Mouse (Mus musculus): Measurements from ENCODE around the gene Nars2.

Nars2 gene

DNA sequence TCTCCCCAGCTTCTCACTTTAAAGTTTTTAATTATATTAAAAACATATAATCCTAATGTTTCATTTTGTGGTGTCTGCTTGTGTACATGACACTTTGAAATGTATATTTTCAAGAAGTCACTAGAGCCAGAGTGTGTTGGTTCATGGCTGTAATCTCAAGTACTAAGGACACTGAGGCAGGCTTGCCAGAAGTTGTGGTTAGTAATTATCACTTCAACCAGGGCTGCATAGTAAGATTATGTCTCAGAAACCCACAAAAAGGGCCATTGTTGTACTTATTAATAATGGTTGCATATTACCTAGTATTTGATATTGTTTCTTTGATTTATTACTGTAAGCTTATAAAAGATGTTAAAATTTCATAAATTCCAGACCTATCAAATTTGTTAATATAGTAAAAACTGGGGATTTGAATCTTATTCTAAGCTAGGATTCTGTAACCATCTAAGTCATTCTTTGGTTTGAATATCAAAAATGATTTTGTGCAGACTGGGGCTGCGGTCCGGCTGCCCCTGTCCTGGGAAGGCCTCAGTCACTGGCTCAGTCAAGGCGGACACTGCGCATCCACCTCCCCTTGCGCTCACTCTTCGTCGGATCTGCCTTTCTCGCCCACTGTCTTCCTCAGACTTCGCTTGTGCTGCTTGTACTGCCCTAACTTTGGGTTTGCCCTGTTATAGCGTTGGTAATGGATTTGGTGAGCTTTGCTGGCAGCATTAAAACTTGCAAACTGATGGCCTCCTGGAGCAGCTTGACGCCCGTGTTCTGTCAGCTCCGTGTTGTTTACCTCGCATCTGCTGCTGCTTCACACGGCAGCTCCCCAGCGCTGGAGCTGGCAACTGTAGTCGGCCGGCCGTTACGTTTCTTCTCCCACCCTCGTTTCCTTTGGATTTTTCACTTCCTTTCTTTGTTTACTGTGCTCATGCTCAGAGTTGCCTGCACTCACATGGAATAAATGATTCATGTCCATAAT lies 20.0 kb downstream of the Nars2 start:
- DNase-seq (ENCODE audit: low read depth, low spot score) = no peak

GRCm38 (mm10) chr7:96972138-96972904 lies 21.0 kb downstream of the Nars2 start:
- DNase-seq (ENCODE audit: low read depth, low spot score) = no peak

- DNase-seq (ENCODE audit: low read depth, low spot score) = no peak
Observed at GRCm38 (mm10) chr7:96975914-96976313, 24.6 kb downstream of the Nars2 start.

GRCm38 (mm10) chr7:96977209-96977608 lies 25.9 kb downstream of the Nars2 start:
- no peak for DNase-seq (ENCODE audit: low read depth, low spot score)

DNA sequence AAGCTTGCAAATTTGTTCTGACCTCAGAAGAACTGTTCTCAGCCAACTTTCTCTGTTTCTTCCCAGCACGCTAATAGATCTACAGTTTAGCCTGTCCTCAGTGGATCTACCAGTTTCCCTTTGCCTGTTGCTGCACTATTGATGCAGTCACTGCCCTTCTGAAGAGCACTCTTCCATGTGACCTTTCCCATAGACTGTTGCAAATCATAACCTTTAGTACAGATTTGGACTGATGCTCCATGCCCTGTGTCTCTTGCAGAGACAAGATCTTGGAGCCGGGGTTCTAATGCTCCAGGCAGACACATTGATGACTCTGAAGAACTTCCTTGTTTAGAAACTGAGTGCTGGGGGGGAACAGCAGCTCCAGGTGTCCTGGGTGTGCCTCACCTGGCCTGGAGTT lies 30.1 kb downstream of the Nars2 start:
- no peak for DNase-seq (ENCODE audit: low read depth, low spot score)

DNA sequence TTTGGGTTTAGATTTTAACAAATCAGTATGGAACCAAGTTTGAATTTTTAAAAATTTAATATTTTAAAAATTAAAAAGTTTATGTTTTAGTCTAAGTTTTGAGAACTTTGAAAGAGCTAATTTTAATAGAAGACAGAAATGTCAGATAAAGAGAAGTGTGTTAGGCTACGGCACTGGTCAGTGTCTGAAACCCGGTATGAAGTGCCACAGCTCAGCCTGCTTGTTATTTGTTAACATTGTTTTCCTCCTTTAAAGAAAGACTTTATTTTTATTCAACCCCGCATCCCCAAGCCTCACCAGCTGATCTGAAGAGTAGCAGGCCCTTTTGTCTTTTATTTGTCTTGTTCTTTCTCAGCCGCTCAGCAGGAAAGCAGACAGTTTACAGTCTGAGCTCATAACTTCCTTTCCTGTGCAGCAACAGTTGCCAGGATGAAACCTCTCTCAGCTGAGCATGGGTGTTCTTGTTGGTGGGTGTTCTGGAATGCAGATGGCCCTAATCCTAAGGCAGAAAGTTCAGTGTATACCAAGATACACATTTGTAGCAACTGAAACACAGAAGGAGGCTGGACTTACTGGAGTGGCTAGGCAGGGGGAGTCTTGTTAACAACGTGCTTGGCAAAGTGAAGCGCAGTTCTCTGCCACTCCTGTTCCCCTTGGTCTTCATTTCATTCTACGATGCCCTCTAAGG lies 32.5 kb downstream of the Nars2 start:
- peak; percentile 54 for DNase-seq (ENCODE audit: low read depth, low spot score)

DNA sequence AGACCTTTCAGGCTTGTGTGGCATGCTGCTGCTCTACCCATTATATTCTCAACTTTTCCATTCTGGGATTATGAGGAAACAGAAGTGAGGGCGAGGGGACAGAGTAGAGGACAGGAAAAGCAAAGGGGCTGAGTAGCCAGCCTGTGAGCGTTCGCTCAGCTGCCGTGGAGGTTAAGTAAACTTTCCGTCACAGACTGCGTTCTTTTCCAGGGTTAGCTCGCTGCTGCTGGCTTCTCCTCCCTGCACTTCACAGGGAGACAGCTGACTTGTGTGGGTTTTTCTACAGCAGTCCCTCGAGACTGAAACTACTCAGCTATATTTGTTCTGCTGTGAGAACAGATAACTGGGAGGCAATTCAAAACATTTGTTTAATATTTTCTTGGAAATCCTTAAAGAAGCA lies 34.5 kb downstream of the Nars2 start:
- DNase-seq (ENCODE audit: low read depth, low spot score) = no peak

DNA sequence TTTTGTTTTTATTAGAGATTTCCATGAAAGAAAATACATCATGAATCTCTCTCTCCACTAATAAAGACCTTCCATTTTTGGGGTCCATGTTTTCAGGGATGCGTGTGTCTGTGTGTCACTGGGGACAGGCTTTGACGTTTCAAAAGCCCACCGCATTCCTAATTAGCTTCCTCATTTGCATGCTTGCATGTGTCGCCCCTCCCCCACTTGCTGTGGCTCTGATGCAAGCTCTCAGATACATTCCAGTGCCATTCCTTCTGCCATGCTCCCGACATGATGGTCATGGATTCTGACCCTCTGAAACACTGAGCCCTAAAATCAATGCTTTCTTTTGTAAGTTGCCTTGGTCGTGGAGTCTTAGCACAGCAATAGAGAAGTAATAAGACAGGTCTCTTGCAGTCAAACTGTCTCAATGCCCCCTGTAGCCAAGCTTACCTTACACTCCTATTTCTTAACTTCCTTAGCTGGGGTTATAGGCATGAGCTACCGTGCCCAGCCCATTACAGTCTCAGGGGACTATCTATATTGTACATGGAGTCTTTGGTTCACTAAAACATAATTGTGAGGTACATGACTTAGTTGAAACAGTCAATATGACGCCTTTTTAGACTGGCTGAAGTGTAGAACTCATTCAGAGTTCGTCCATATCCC lies 35.6 kb downstream of the Nars2 start:
- peak; percentile 21 for DNase-seq (ENCODE audit: low read depth, low spot score)

- DNase-seq (ENCODE audit: low read depth, low spot score) = peak; percentile 24
Observed at GRCm38 (mm10) chr7:96987676-96988075, 36.4 kb downstream of the Nars2 start.

GRCm38 (mm10) chr7:97012956-97013355 lies 61.7 kb downstream of the Nars2 start:
- no peak for DNase-seq (ENCODE audit: low read depth, low spot score)

DNA sequence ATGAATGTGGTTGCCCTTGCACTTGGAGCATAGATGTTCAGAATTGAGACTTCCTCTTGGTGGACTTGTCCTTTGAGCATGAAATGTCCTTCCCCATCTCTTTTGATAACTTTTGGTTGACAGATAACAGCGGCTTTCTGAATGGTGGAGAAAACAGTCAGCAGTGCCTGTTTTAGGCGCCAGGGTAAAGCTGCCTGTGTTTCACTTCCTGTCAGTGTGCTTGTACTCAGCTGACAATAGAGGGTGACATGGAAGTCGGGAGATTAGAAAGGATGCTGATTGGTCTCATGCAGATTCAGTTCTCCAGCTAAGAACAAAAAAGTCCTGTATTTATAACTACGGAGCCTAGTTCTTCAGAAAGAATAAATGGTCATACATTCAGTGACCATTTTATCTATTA lies 66.7 kb downstream of the Nars2 start:
- no peak for DNase-seq (ENCODE audit: low read depth, low spot score)

DNA sequence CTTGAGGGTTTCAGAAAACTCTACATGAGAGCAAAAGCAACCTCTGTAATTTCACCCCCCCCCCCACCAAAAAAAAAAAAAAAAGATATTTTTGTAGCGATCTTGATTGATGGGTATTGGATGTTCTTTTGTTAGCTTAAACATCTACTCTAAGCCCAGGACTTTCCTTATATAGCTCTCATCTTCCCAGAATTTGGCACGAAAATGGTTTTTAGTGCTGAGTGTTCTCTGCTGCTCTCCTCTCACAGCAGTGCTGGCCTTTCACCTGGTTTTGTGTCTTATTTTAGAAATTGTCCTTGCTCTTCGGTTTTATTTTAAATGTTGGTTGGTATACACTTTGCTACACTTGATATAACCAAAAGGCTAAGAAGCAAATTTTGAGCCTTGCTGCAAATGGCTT lies 67.1 kb downstream of the Nars2 start:
- no peak for DNase-seq (ENCODE audit: low read depth, low spot score)

DNA sequence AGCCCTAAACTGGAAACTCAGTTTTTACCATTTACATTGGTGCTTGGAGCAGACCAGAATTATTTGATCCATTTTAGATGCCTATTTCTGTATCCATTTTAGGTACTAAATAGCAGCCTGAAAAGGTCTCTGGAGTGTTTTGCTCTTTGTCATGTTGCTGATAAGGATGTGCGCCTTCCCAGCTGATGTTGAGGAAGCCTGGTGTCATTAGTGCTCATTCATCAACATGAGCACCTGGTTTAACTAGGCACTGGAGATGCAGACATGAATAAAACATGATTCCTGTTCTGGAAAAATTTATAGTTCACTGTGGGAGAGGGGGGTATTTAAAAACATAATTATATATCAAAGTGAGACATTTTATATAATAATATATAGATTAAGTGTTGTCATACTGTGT lies 68.0 kb downstream of the Nars2 start:
- DNase-seq (ENCODE audit: low read depth, low spot score) = no peak

- DNase-seq (ENCODE audit: low read depth, low spot score) = no peak
Observed at GRCm38 (mm10) chr7:97026772-97027358, 75.6 kb downstream of the Nars2 start.

- no peak for DNase-seq (ENCODE audit: low read depth, low spot score)
Observed at GRCm38 (mm10) chr7:97029151-97029550, 77.8 kb downstream of the Nars2 start.

DNA sequence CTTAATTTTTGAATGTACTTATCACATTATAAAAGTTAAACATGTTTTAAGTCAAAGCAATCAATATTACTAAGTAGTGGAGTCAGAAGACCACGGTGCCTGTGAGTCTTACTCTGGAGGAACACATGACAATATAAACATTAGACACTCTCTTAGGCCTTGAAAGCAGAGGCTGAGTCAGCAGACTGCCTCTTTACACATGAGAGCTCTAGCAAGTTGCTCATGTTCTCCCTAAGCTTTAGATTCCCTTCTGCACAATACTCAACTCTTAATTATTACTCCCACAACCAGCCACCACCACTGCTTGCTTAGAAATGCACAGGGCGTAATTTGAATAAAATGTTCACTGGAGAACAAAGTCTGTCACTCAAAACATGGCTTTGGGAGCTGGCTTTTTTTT lies 81.1 kb downstream of the Nars2 start:
- DNase-seq (ENCODE audit: low read depth, low spot score) = no peak

DNA sequence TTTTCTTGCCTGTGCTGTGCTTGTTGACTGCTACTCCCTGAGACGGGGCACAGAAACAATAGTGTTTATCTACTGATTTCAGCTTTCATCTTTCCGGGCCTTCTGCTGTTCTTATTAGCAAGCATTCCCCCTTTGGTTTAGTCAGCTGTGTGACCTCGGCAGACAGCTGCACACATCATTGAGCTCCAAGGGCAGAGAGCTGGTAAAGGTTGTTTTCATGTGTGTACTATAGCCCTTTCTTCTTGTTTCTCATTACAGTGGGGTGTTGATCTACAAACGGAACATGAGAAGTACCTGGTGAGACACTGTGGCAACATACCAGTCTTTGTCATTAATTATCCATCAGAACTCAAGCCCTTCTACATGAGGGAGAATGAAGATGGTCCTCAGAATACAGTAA lies 88.3 kb downstream of the Nars2 start:
- no peak for DNase-seq (ENCODE audit: low read depth, low spot score)

DNA sequence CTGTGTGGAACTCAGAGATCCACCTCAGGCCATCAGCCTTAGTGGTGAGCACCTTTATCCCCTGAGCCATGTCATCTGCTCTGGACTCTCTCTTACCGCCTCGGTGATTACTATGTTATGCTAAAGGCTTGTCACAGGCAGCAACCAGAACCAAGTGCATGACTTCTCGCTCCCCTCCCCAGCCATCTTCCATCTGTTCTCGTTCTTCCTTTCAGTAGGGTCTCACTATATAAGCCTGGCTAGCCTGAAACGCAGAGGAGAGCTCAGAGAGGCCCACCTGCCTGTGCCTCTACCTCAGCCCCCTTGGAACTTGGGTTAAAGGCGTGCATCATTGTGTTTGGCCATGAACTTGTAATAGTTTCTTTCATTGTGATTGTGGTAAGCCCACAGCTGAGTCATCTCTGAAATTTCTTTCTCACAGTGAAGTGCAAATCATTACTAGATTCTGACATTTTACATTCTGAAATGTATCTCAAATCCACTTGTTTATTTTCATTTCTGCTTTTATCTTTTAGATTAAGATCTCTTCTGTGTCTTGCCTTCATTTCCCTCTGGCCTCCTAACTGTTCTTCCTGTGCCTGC lies 90.7 kb downstream of the Nars2 start:
- DNase-seq (ENCODE audit: low read depth, low spot score) = no peak

GRCm38 (mm10) chr7:97042981-97043380 lies 91.7 kb downstream of the Nars2 start:
- DNase-seq (ENCODE audit: low read depth, low spot score) = peak; percentile 82

DNA sequence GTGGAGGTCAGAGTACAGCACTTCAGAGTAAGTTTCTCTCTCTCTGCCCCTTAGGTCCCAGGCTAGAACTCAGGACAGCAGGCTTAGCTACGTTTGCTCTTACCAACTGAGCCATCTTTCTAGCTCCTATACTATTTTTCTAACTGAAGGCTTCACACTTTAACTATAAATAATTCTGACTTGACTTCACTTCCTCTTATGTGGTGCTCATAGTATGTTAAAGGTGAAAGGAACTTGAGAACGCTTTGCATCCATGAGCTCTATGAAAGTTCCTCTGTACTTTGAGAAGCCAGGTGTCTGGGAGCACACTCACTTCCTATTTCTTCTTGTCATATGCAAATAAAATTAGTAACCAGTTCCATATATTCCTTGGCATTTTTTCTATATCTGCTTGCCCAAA lies 109.7 kb downstream of the Nars2 start:
- no peak for DNase-seq (ENCODE audit: low read depth, low spot score)

GRCm38 (mm10) chr7:97071512-97071911 lies 120.2 kb downstream of the Nars2 start:
- no peak for DNase-seq (ENCODE audit: low read depth, low spot score)
